Mouse (Mus musculus): ENCODE measurements around the gene Igf2bp3.

DNA sequence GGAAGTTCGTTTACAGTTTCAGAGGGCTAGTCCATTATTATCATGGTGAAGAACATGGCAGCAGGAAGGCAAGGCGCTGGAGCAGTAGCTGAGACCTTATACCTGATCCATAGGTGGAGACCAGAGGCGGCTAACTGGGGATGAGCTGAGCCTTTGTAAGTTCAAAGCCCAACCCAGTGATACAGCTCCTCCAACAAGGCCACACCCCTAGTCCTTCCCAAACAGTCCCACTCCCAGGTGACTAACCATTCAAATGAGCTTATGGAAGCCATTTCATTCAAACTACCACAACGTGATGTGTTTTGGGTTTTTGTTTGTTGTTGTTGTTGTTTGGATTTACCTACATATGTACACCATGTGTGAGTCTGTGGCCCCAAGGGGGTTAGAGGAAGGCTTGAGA is 20.2 kb downstream of the Igf2bp3 start:
- TF ChIP-seq CTCF (IDR thresholded peaks at IDR 0.05; ENCODE audit: low read depth, low read length) (no peak), POLR2A (IDR thresholded peaks at IDR 0.05; ENCODE audit: insufficient read depth, low read length) (no peak)
